Mouse (Mus musculus): ENCODE data around the gene Gm28042. TPM values are rescaled to one million over a fixed set of nuclear protein-coding genes. Genes with fewer than 3 reads are reported as not detected.

Gm28042 gene
- total RNA-seq, 1 experiment, result 2.9 TPM

DNA sequence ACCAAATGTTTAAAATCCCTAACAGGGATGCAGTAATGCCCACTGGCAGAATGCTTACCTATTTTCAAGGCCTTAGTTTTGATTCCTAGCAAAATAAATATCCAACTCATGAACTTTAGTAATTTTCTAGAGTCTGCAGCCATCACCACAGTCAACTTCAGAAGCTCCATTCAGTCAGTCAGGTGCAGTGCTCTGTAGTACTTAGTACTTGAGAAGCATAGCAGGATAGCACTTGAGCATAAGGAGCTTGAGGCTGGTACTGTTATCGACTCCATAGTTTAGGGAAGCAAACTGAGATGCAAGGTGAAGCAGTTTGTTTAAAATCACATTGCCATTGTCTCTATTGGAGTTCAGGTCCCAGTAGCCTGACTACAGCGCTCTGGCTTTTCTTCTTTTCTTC is 27.6 kb upstream of the Gm28042 start:
- H3K36me3 ChIP-seq (ENCODE audit: control insufficient read depth, insufficient read depth, low read length, poor library complexity, severe bottlenecking), result no peaks in the 10 kb centered on the region
- H3K9ac ChIP-seq (ENCODE audit: insufficient read depth, low read depth, low read length, poor library complexity, severe bottlenecking), result no peak overlapping the region
- no peaks in the 10 kb centered on the region for H3K9me3 ChIP-seq (ENCODE audit: control insufficient read depth, insufficient read depth, low read depth, low read length)
- no peak overlapping the region for H3K4me3 ChIP-seq (ENCODE audit: insufficient read depth in 1 of 2, low read depth in 1 of 2, low read length in 2 of 2, poor library complexity in 1 of 2, severe bottlenecking in 1 of 2)
- TF ChIP-seq HCFC1 (IDR thresholded peaks at IDR 0.05; ENCODE audit: borderline replicate concordance, insufficient read depth, low read length), result no peak
- no peak for TF ChIP-seq MAFK (IDR thresholded peaks at IDR 0.05; ENCODE audit: insufficient read depth, low read depth, low read length)
- no peak for TF ChIP-seq CHD2 (IDR thresholded peaks at IDR 0.05; ENCODE audit: low read depth, low read length)
- no peak for TF ChIP-seq ZNF384 (IDR thresholded peaks at IDR 0.05; ENCODE audit: low read depth, low read length)
- TF ChIP-seq ZC3H11A (IDR thresholded peaks at IDR 0.05; ENCODE audit: borderline replicate concordance, low read depth, low read length), result no peak
- no peak for DNase-seq (ENCODE audit: low read depth, low spot score)
- H3K4me1 ChIP-seq (ENCODE audit: control insufficient read depth in 2 of 2, insufficient read depth in 2 of 2, low read length in 2 of 2, poor library complexity in 1 of 2), result peaks cover 0 to 16% of the 10 kb centered on the region in 2 experiments; a peak in 2 of 4 replicates
- in situ Hi-C loops (cut with MboI; ENCODE audit: low sequenced_read_pairs in 2 of 2, unreplicated experiment in 2 of 2), result no loop called here
- H3K27ac ChIP-seq (ENCODE audit: insufficient read depth, low read depth, low read length, poor library complexity, severe bottlenecking), result no peak overlapping the region

DNA sequence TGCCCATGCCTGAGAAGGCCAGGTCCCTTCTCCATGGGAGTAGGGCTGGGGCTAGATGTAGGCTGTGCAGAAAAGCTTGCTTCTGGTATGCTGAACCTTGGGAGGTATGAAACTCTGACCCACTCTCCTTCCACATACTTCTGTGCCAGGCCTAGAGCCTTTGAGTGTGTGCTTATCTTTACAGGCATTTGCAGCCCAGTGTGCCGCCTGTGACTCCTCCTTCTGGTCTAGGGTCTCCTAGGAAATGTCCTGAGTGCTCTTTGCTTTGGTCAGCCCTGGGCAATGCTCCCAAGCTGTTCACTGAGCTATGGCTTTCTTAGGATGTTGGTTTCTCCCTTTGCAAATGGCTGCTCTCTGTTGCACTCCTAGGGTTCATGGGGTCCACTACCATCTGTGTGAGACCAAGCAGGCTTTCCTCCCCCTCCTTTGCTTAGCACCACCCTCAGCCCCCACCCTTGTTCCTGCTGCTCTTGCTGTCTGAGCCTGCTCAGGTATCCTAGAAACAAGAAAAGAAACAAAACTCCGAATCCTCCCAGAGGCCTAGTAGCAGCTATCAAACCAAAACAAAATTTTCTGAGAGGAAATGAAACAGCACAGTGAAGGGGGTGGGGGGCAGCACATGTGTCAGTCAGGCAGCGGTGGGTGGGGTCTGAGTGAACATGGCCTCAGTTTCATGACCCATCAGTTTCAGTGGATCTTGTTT is 26.3 kb upstream of the Gm28042 start:
- Histone ChIP-seq H3K4me3 (ENCODE audit: insufficient read depth in 1 of 2, low read depth in 1 of 2, low read length in 2 of 2, poor library complexity in 1 of 2, severe bottlenecking in 1 of 2) (no peak overlapping the region), H3K27ac (ENCODE audit: insufficient read depth, low read depth, low read length, poor library complexity, severe bottlenecking) (no peak overlapping the region), H3K4me1 (ENCODE audit: control insufficient read depth in 2 of 2, insufficient read depth in 2 of 2, low read length in 2 of 2, poor library complexity in 1 of 2) (peaks cover 0 to 16% of the 10 kb centered on the region in 2 experiments; a peak in 2 of 4 replicates), H3K9me3 (ENCODE audit: control insufficient read depth, insufficient read depth, low read depth, low read length) (no peaks in the 10 kb centered on the region), H3K36me3 (ENCODE audit: control insufficient read depth, insufficient read depth, low read length, poor library complexity, severe bottlenecking) (no peaks in the 10 kb centered on the region), H3K9ac (ENCODE audit: insufficient read depth, low read depth, low read length, poor library complexity, severe bottlenecking) (no peak overlapping the region)
- in situ Hi-C loops (cut with MboI; ENCODE audit: low sequenced_read_pairs in 2 of 2, unreplicated experiment in 2 of 2), result no loop called here
- no peak for TF ChIP-seq ZC3H11A (IDR thresholded peaks at IDR 0.05; ENCODE audit: borderline replicate concordance, low read depth, low read length)
- DNase-seq (ENCODE audit: low read depth, low spot score), result no peak

DNA sequence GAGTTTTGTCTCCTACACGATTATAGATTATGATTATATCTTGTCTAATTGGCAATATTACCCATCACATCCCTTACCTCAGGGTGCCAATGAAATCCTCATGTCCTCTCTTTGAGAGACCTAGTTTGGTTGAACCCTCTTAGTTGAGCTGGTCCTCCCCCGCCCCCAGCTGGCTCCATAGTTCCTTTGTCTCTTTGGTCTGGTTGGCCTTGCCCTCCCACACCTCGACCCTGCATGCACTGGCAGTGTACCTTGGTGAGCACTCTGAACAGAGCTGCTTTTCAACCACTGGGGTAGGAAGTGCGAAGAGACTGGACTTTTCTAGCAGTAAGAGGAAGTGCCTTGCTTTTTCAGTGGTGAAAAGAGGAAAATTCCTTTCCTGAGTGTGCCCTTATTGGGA is 25.3 kb upstream of the Gm28042 start:
- Histone ChIP-seq H3K36me3 (ENCODE audit: control insufficient read depth, insufficient read depth, low read length, poor library complexity, severe bottlenecking) (no peaks in the 10 kb centered on the region), H3K9ac (ENCODE audit: insufficient read depth, low read depth, low read length, poor library complexity, severe bottlenecking) (no peak overlapping the region), H3K27ac (ENCODE audit: insufficient read depth, low read depth, low read length, poor library complexity, severe bottlenecking) (no peak overlapping the region), H3K9me3 (ENCODE audit: control insufficient read depth, insufficient read depth, low read depth, low read length) (no peaks in the 10 kb centered on the region), H3K4me3 (ENCODE audit: insufficient read depth in 1 of 2, low read depth in 1 of 2, low read length in 2 of 2, poor library complexity in 1 of 2, severe bottlenecking in 1 of 2) (no peak overlapping the region), H3K4me1 (ENCODE audit: control insufficient read depth in 2 of 2, insufficient read depth in 2 of 2, low read length in 2 of 2, poor library complexity in 1 of 2) (peaks cover 0 to 16% of the 10 kb centered on the region in 2 experiments; a peak in 2 of 4 replicates)
- in situ Hi-C loops (cut with MboI; ENCODE audit: low sequenced_read_pairs in 2 of 2, unreplicated experiment in 2 of 2), result no loop called here
- TF ChIP-seq ZC3H11A (IDR thresholded peaks at IDR 0.05; ENCODE audit: borderline replicate concordance, low read depth, low read length) (no peak), CHD2 (IDR thresholded peaks at IDR 0.05; ENCODE audit: low read depth, low read length) (no peak), ZNF384 (IDR thresholded peaks at IDR 0.05; ENCODE audit: low read depth, low read length) (no peak), MAFK (IDR thresholded peaks at IDR 0.05; ENCODE audit: insufficient read depth, low read depth, low read length) (no peak), HCFC1 (IDR thresholded peaks at IDR 0.05; ENCODE audit: borderline replicate concordance, insufficient read depth, low read length) (no peak)
- no peak for DNase-seq (ENCODE audit: low read depth, low spot score)

DNA sequence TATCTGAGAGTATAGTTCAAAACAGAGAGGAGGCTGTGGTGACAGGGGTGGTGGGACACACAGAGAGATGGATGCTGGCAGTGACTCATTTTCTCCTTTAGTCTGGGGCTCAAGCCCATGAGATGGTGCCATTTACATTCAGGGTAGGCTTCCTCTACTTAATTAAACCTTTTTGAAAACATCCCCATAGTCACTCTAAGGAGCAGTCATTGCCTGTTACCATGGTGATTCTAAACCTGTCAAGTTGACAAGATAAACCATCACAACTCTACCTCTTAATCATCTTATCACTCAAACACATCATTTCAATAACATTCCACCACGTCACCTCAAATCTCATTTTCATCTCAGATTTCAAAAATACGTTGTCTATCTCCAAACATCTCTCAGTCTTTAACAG is 23.3 kb upstream of the Gm28042 start:
- Histone ChIP-seq H3K36me3 (ENCODE audit: control insufficient read depth, insufficient read depth, low read length, poor library complexity, severe bottlenecking) (no peaks in the 10 kb centered on the region), H3K27ac (ENCODE audit: insufficient read depth, low read depth, low read length, poor library complexity, severe bottlenecking) (no peak overlapping the region), H3K4me1 (ENCODE audit: control insufficient read depth in 2 of 2, insufficient read depth in 2 of 2, low read length in 2 of 2, poor library complexity in 1 of 2) (peaks cover 1 to 16% of the 10 kb centered on the region in 2 experiments; a peak in 2 of 4 replicates), H3K4me3 (ENCODE audit: insufficient read depth in 1 of 2, low read depth in 1 of 2, low read length in 2 of 2, poor library complexity in 1 of 2, severe bottlenecking in 1 of 2) (no peak overlapping the region), H3K9me3 (ENCODE audit: control insufficient read depth, insufficient read depth, low read depth, low read length) (no peaks in the 10 kb centered on the region), H3K9ac (ENCODE audit: insufficient read depth, low read depth, low read length, poor library complexity, severe bottlenecking) (no peak overlapping the region)
- no peak for DNase-seq (ENCODE audit: low read depth, low spot score)
- in situ Hi-C loops (cut with MboI; ENCODE audit: low sequenced_read_pairs in 2 of 2, unreplicated experiment in 2 of 2), result no loop called here
- TF ChIP-seq CHD2 (IDR thresholded peaks at IDR 0.05; ENCODE audit: low read depth, low read length) (no peak), ZC3H11A (IDR thresholded peaks at IDR 0.05; ENCODE audit: borderline replicate concordance, low read depth, low read length) (no peak), MAFK (IDR thresholded peaks at IDR 0.05; ENCODE audit: insufficient read depth, low read depth, low read length) (no peak), ZNF384 (IDR thresholded peaks at IDR 0.05; ENCODE audit: low read depth, low read length) (no peak), HCFC1 (IDR thresholded peaks at IDR 0.05; ENCODE audit: borderline replicate concordance, insufficient read depth, low read length) (no peak)

DNA sequence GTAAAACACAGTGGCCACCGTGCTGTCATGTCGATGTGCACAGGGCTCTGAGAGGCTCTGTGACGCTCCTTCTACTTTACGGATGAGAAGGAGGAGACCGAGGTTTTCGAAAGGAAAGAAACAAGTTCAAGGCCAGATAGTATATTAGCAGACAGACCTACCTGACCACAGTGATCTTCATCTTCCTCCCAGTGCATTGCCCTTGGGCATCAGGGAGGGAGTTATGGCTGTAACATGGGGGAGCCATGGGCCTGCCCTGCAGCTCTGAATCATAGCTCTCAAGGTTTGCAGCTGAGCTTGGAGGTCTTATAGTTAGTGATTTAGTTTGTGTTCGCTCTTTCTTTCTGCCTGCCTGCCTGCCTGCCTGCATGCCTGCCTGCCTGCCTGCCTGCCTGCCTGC is 20.6 kb upstream of the Gm28042 start:
- Histone ChIP-seq H3K36me3 (ENCODE audit: control insufficient read depth, insufficient read depth, low read length, poor library complexity, severe bottlenecking) (no peaks in the 10 kb centered on the region), H3K4me1 (ENCODE audit: control insufficient read depth in 2 of 2, insufficient read depth in 2 of 2, low read length in 2 of 2, poor library complexity in 1 of 2) (peaks cover 1 to 4% of the 10 kb centered on the region in 2 experiments; a peak in 2 of 4 replicates), H3K27ac (ENCODE audit: insufficient read depth, low read depth, low read length, poor library complexity, severe bottlenecking) (no peak overlapping the region), H3K4me3 (ENCODE audit: insufficient read depth in 1 of 2, low read depth in 1 of 2, low read length in 2 of 2, poor library complexity in 1 of 2, severe bottlenecking in 1 of 2) (no peak overlapping the region), H3K9me3 (ENCODE audit: control insufficient read depth, insufficient read depth, low read depth, low read length) (no peaks in the 10 kb centered on the region), H3K9ac (ENCODE audit: insufficient read depth, low read depth, low read length, poor library complexity, severe bottlenecking) (no peak overlapping the region)
- TF ChIP-seq CHD2 (IDR thresholded peaks at IDR 0.05; ENCODE audit: low read depth, low read length) (no peak), ZC3H11A (IDR thresholded peaks at IDR 0.05; ENCODE audit: borderline replicate concordance, low read depth, low read length) (no peak), MAFK (IDR thresholded peaks at IDR 0.05; ENCODE audit: insufficient read depth, low read depth, low read length) (no peak), HCFC1 (IDR thresholded peaks at IDR 0.05; ENCODE audit: borderline replicate concordance, insufficient read depth, low read length) (no peak), ZNF384 (IDR thresholded peaks at IDR 0.05; ENCODE audit: low read depth, low read length) (no peak)
- in situ Hi-C loops (cut with MboI; ENCODE audit: low sequenced_read_pairs in 2 of 2, unreplicated experiment in 2 of 2), result no loop called here
- no peak for DNase-seq (ENCODE audit: low read depth, low spot score)

Data from ES-E14 (cell line).